In the genomic region with DNA sequence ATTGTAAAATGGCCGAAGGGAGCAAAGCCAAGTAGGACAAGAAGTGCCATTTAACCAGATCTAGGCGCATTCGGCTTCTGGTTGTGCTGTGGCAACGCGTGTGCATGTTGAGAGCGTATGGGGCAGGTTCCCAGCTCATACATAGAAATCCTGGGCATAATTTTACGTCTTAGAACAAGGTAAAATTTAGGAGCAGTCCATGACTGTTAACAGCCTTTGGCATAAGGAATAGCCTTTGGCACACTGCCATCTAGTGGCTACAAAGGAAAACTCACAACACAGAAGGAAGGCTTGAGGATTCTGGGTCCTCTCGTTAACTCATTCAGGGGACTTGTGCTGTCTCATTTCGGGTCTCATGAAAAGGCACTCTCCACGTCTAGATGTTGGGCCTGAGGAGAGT, we compare ENCODE assay signal across 9 mouse cellular contexts. TPM values are rescaled to one million over a fixed set of nuclear protein-coding genes. Genes with fewer than 3 reads are reported as not detected.
DNase-seq lines count a peak whose midpoint lies in the region; ATAC-seq and TF ChIP-seq lines count a peak whose summit lies in the region.
"Had no signal": no experiment of that assay in that cellular context is flagged by ENCODE, and none has a peak within 500 bp of the region (broad histone marks: within the 10 kb centered on the region; RNA-seq: fewer than 3 reads in every experiment).

No protein-coding gene starts in this region.

- no peaks in the 10 kb centered on the region for H3K4me1 ChIP-seq in heart, embryonic 12.5 days (replicated peaks)

- peak; percentile 77 for TF ChIP-seq CTCF in Patski (IDR thresholded peaks at IDR 0.05)
- peak; percentile 89 for TF ChIP-seq CTCF in layer of hippocampus, adult 2 months (conservative IDR thresholded peaks at IDR 0.05)

- H3K27ac ChIP-seq in heart, embryonic 12.5 days (ENCODE audit: poor library complexity, severe bottlenecking), result no peak overlapping the region
- peak overlapping the region; percentile 49; the same call in 1 of the 2 replicates for H3K27ac ChIP-seq in layer of hippocampus, adult 2 months

- DNase-seq in heart, adult 8-10 months (ENCODE audit: low spot score), result peak; percentile 16
- DNase-seq in Patski (ENCODE audit: low read depth, low spot score), result no peak
- peak; percentile 25 to 52 for DNase-seq in heart, postnatal 14 days
- DNase-seq in layer of hippocampus, adult 2 months (ENCODE audit: low spot score in 2 of 2), result peak; percentile 60 to 66
- peak; percentile 26 for DNase-seq in skeletal muscle tissue, adult 2 months (ENCODE audit: low read depth, low spot score)

- no peak overlapping the region for H3K4me2 ChIP-seq in heart, embryonic 12.5 days

- no peak for ATAC-seq in heart, embryonic 12.5 days (ENCODE audit: insufficient number of reproducible peaks, low FRiP score)
- ATAC-seq in Patski, result no peak
- peak; percentile 74 for ATAC-seq in common myeloid progenitor, adult 5-6 weeks (replicated peaks; ENCODE audit: low read depth, poor library complexity, severe bottlenecking)
- peak; percentile 76 for ATAC-seq in megakaryocyte, adult 5-6 weeks (ENCODE audit: poor library complexity, severe bottlenecking)

- WGBS in heart, embryonic 12.5 days, result 18% methylated on average over 10 of the region's 10 CpGs

- in situ Hi-C loops in Patski (cut with MboI; ENCODE audit: low pct_unique_long_range_greater_than_20kb), result loop anchor here (25.0 kb wide), 1 partner anchor 533 kb away; a partner anchor contains a TSS

- POLR2A ChIA-PET in Patski (lab: Charles Lee), result no interaction called here

- CTCF ChIA-PET in Patski (lab: Charles Lee), result interaction anchor here (0.8 to 3.1 kb wide), 8 partner anchors 8 to 308 kb away, joined by 3 to 12 read pairs (median 6); no protein-coding TSS in a partner anchor

- H3K36me3 ChIP-seq in heart, embryonic 12.5 days, result no peaks in the 10 kb centered on the region

- intact Hi-C loops in heart, postnatal 14 days (cut with DNase I), result loop anchor here (2.0 to 5.0 kb wide), 3 partner anchors 115 to 309 kb away; no protein-coding TSS in a partner anchor

- no peak overlapping the region for H3K4me3 ChIP-seq in heart, embryonic 12.5 days
- H3K4me3 ChIP-seq in layer of hippocampus, adult 2 months, result no peak overlapping the region; the same call in 1 of the 2 replicates

- H3K27me3 ChIP-seq in heart, embryonic 12.5 days (replicated peaks), result peaks cover 29% of the 10 kb centered on the region
- peaks cover 37% of the 10 kb centered on the region for H3K27me3 ChIP-seq in Patski

- H3K9me3 ChIP-seq in heart, embryonic 12.5 days (replicated peaks), result no peaks in the 10 kb centered on the region

- H3K9ac ChIP-seq in heart, embryonic 12.5 days, result no peak overlapping the region

RNA-seq across cellular contexts. Expression of a gene that starts 17.6 kb away (rescaled TPM):
- total RNA-seq in heart, adult 8-10 months (2022), result not detected
- polyA plus RNA-seq in heart, embryonic 12.5 days (2016; fragmentation: Nextera tagmentation; extraction: Ambion mirVana), result not detected in 2 replicates
- not detected for polyA plus RNA-seq in Patski (2021)
- total RNA-seq in common myeloid progenitor, adult 5-6 weeks (2017), result not detected in 2 replicates
- not detected for total RNA-seq in heart, postnatal 14 days (2021)
- not detected for total RNA-seq in layer of hippocampus, adult 2 months (2021)
- total RNA-seq in megakaryocyte, adult 5-6 weeks (2015), result not detected in 2 replicates
- not detected in 2 replicates for total RNA-seq in megakaryocyte, adult 5-6 weeks (2017)
- polyA plus RNA-seq: liver, embryonic 16.5 days had no signal

Comparison
In these comparisons a context has a peak if more than half of its experiments do, and no peak if none do; other contexts are left out.
1. ATAC-seq: peak in common myeloid progenitor, adult 5-6 weeks (single experiment) and megakaryocyte, adult 5-6 weeks (single experiment); none in heart, embryonic 12.5 days (single experiment) and Patski (single experiment).